8 mouse cellular contexts compared by ENCODE assay signal in the genomic region with DNA sequence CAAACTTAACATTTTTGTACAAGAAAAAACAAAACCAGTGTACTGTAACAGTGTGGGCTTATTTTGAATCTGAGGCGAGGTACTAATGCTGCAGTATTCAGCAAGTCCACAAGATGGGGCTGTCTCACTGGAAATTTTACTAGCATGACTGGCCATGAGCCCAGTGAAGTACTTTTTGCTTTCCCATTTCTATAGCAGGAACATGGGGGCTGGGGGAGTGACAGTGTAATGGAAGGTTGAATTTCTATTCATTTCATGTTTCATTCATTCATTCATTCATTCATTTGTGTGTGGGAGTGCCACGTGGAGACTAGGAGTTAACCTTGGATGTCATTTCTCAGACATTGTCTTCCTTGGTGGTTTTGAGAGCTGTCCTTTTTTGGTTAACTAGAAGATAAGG. TPM values are rescaled to one million over a fixed set of nuclear protein-coding genes. Genes with fewer than 3 reads are reported as not detected.
DNase-seq lines count a peak whose midpoint lies in the region; ATAC-seq and TF ChIP-seq lines count a peak whose summit lies in the region.

No protein-coding gene starts in this region.

- no peak overlapping the region for H3K27ac ChIP-seq in MEL (ENCODE audit: control insufficient read depth, low read depth, low read length)
- no peak overlapping the region for H3K27ac ChIP-seq in forebrain, embryonic 16.5 days (ENCODE audit: low read length)
- no peak overlapping the region for H3K27ac ChIP-seq in limb, embryonic 10.5 days
- H3K27ac ChIP-seq in neural tube, embryonic 14.5 days (ENCODE audit: low read depth, low read length) = no peak overlapping the region

- H3K9me3 ChIP-seq in MEL (replicated peaks; ENCODE audit: insufficient read depth, low read length) = no peaks in the 10 kb centered on the region
- no peaks in the 10 kb centered on the region for H3K9me3 ChIP-seq in forebrain, embryonic 16.5 days (ENCODE audit: control insufficient read depth, low read length)
- H3K9me3 ChIP-seq in limb, embryonic 10.5 days (replicated peaks) = no peaks in the 10 kb centered on the region
- H3K9me3 ChIP-seq in neural tube, embryonic 14.5 days (ENCODE audit: control insufficient read depth, low read length) = no peaks in the 10 kb centered on the region

- no peaks in the 10 kb centered on the region for H3K4me1 ChIP-seq in MEL (ENCODE audit: control insufficient read depth in 1 of 2, insufficient read depth in 2 of 2, low read length in 2 of 2)
- H3K4me1 ChIP-seq in forebrain, embryonic 16.5 days (replicated peaks; ENCODE audit: control insufficient read depth, insufficient read depth, low read length) = no peaks in the 10 kb centered on the region
- H3K4me1 ChIP-seq in limb, embryonic 10.5 days = 0 out of 2 replicates have a peak, but pooled peaks cover 2% of the 10 kb centered on the region
- no peaks in the 10 kb centered on the region for H3K4me1 ChIP-seq in neural tube, embryonic 14.5 days (ENCODE audit: control insufficient read depth, insufficient read depth, low read length)

- TF ChIP-seq EP300 in MEL (IDR thresholded peaks at IDR 0.05; ENCODE audit: low read depth in 1 of 2, low read length in 2 of 2) = no peak

- peak; percentile 56 to 80 (median 77) for TF ChIP-seq CTCF in MEL (IDR thresholded peaks at IDR 0.05 in 2 of 3, conservative IDR thresholded peaks at IDR 0.05 in 1 of 3; ENCODE audit: control insufficient read depth in 1 of 3, insufficient read depth in 1 of 3, low read depth in 2 of 3, low read length in 3 of 3, poor library complexity in 1 of 3, severe bottlenecking in 1 of 3)

- H3K79me2 ChIP-seq in MEL (ENCODE audit: control insufficient read depth, insufficient read depth, low read length, poor library complexity) = no peaks in the 10 kb centered on the region

- H3K27me3 ChIP-seq in MEL (ENCODE audit: control insufficient read depth in 1 of 2, insufficient read depth in 2 of 2, low read length in 2 of 2) = no peaks in the 10 kb centered on the region
- no peaks in the 10 kb centered on the region for H3K27me3 ChIP-seq in forebrain, embryonic 16.5 days (replicated peaks; ENCODE audit: control insufficient read depth, insufficient read depth, low read length)
- H3K27me3 ChIP-seq in limb, embryonic 10.5 days (ENCODE audit: low read depth, poor library complexity, severe bottlenecking) = no peaks in the 10 kb centered on the region
- H3K27me3 ChIP-seq in neural tube, embryonic 14.5 days (ENCODE audit: control insufficient read depth, insufficient read depth, low read length) = no peaks in the 10 kb centered on the region

- no peak overlapping the region for H3K9ac ChIP-seq in MEL (ENCODE audit: control insufficient read depth, low read depth, low read length, poor library complexity, severe bottlenecking)
- H3K9ac ChIP-seq in forebrain, embryonic 16.5 days (replicated peaks; ENCODE audit: low read depth, low read length) = no peak overlapping the region
- H3K9ac ChIP-seq in neural tube, embryonic 14.5 days (replicated peaks; ENCODE audit: low read depth, low read length) = no peak overlapping the region

- no peak overlapping the region for H3K4me2 ChIP-seq in forebrain, embryonic 16.5 days (ENCODE audit: low read length)
- no peak overlapping the region for H3K4me2 ChIP-seq in neural tube, embryonic 14.5 days (ENCODE audit: low read depth, low read length)

- TF ChIP-seq POLR2A in MEL (IDR thresholded peaks at IDR 0.05; ENCODE audit: control insufficient read depth in 1 of 2, insufficient read depth in 1 of 2, low read depth in 1 of 2, low read length in 2 of 2, poor library complexity in 1 of 2) = no peak

- H3K4me3 ChIP-seq in MEL (ENCODE audit: control insufficient read depth in 1 of 2, insufficient read depth in 1 of 2, low read depth in 2 of 2, low read length in 2 of 2) = no peak overlapping the region
- H3K4me3 ChIP-seq in forebrain, embryonic 16.5 days (replicated peaks; ENCODE audit: low read length) = no peak overlapping the region
- no peak overlapping the region for H3K4me3 ChIP-seq in limb, embryonic 10.5 days
- no peak overlapping the region for H3K4me3 ChIP-seq in neural tube, embryonic 14.5 days (ENCODE audit: low read depth, low read length)

- ATAC-seq in forebrain, embryonic 16.5 days = peak; percentile 65
- ATAC-seq in neural tube, embryonic 14.5 days (ENCODE audit: low read depth) = peak; percentile 50; the same call in 1 of the 2 replicates
- ATAC-seq in erythroid progenitor cell, adult 5-6 weeks (replicated peaks; ENCODE audit: low FRiP score, poor library complexity, severe bottlenecking) = no peak

- peaks cover 0 to 11% of the 10 kb centered on the region in 2 experiments; a peak in 2 of 4 replicates for H3K36me3 ChIP-seq in MEL (ENCODE audit: control insufficient read depth in 1 of 2, insufficient read depth in 2 of 2, low read length in 2 of 2)
- H3K36me3 ChIP-seq in forebrain, embryonic 16.5 days (ENCODE audit: control insufficient read depth, insufficient read depth) = 0 out of 2 replicates have a peak, but pooled peaks cover 4% of the 10 kb centered on the region
- H3K36me3 ChIP-seq in limb, embryonic 10.5 days = no peaks in the 10 kb centered on the region
- peaks cover 10% of the 10 kb centered on the region; the same call in 1 of the 2 replicates for H3K36me3 ChIP-seq in neural tube, embryonic 14.5 days (ENCODE audit: control insufficient read depth, insufficient read depth, low read length)

- 26% methylated on average over 2 of the region's 2 CpGs for WGBS in forebrain, embryonic 16.5 days
- WGBS in limb, embryonic 10.5 days = 28% methylated on average over 2 of the region's 2 CpGs
- WGBS in neural tube, embryonic 14.5 days = 32% methylated on average over 2 of the region's 2 CpGs

- peak; percentile 46 to 55 for DNase-seq in B cell, adult 2 months
- peak; percentile 68 for DNase-seq in MEL (ENCODE audit: low read depth, low spot score)
- peak; percentile 50 to 59 for DNase-seq in cerebellum, adult 18-20 months
- peak; percentile 72 for DNase-seq in induced T-regulatory cell, adult 2 months (ENCODE audit: low read depth)
- DNase-seq in limb, embryonic 10.5 days (ENCODE audit: low spot score) = peak; percentile 71

- peak; percentile 66 for TF ChIP-seq RAD21 in MEL (IDR thresholded peaks at IDR 0.05; ENCODE audit: low read depth, low read length)

TF ChIP-seq in MEL, 35 proteins besides CTCF, POLR2A, EP300 and RAD21:
- peak; percentile 70 for TF ChIP-seq SMC3 (IDR thresholded peaks at IDR 0.05; ENCODE audit: low read depth, low read length)
- TF ChIP-seq MAFK (IDR thresholded peaks at IDR 0.05; ENCODE audit: borderline replicate concordance, low read depth, low read length) = no peak
- TF ChIP-seq POLR2AphosphoS5 (IDR thresholded peaks at IDR 0.05; ENCODE audit: borderline replicate concordance, low read depth, low read length) = no peak
- TF ChIP-seq SIN3A (IDR thresholded peaks at IDR 0.05; ENCODE audit: low read length) = no peak
- TF ChIP-seq CHD1 (IDR thresholded peaks at IDR 0.05; ENCODE audit: low read depth, low read length) = no peak
- no peak for TF ChIP-seq MYC (IDR thresholded peaks at IDR 0.05; ENCODE audit: low read depth, low read length)
- no peak for TF ChIP-seq ZMIZ1 (IDR thresholded peaks at IDR 0.05; ENCODE audit: low read depth, low read length)
- TF ChIP-seq MEF2A (IDR thresholded peaks at IDR 0.05; ENCODE audit: extremely low read depth, insufficient replicate concordance, low read depth, low read length, poor library complexity, severe bottlenecking) = no peak
- no peak for TF ChIP-seq ZKSCAN1 (IDR thresholded peaks at IDR 0.05; ENCODE audit: low read depth, low read length)
- peak; percentile 30; the same call in 1 of the 2 replicates for TF ChIP-seq ZC3H11A (IDR thresholded peaks at IDR 0.05; ENCODE audit: low read depth, low read length)
- TF ChIP-seq TCF12 (IDR thresholded peaks at IDR 0.05; ENCODE audit: low read depth, low read length) = no peak
- no peak for TF ChIP-seq ELF1 (IDR thresholded peaks at IDR 0.05; ENCODE audit: low read depth, low read length)
- TF ChIP-seq ETS1 (IDR thresholded peaks at IDR 0.05; ENCODE audit: low read depth, low read length) = no peak

RNA-seq across cellular contexts. Expression of a gene that starts 52.7 kb away (rescaled TPM):
- total RNA-seq in MEL (2012; rRNA removed) = 26.2 and 29.2 TPM in 2 replicates
- polyA plus RNA-seq in MEL (2012; ENCODE audit: insufficient read depth in 1 of 2, insufficient read length in 2 of 2, low read depth in 1 of 2, low replicate concordance in 2 of 2, missing spikeins in 1 of 2) = 100 to 1,000 TPM in 1 of 2 experiments, 10 to 100 TPM in 1; 29.2 to 124 TPM
- polyA plus RNA-seq in forebrain, embryonic 16.5 days (2015; fragmentation: Nextera tagmentation; extraction: Ambion mirVana) = 172 and 179 TPM in 2 replicates
- 11.1 and 14.3 TPM in 2 replicates for polyA plus RNA-seq in limb, embryonic 10.5 days (2016; fragmentation: Nextera tagmentation; extraction: Ambion mirVana)
- 171 and 197 TPM in 2 replicates for polyA plus RNA-seq in neural tube, embryonic 14.5 days (2014; fragmentation: Nextera tagmentation; extraction: Ambion mirVana)
- total RNA-seq in erythroid progenitor cell, adult 5-6 weeks (2015; ENCODE audit: low replicate concordance) = 38.6 and 52.6 TPM in 2 replicates
- total RNA-seq in erythroid progenitor cell, adult 5-6 weeks (2017; ENCODE audit: low replicate concordance) = 32.7 and 42.7 TPM in 2 replicates
